Mouse (Mus musculus) c-Kit-negative CD71-positive TER-119-positive erythroid progenitor cells, embryonic 14.5 days (primary cell): Measurements from ENCODE around the gene Ndufa9.
A peak's percentile ranks its signal among the peaks of the same experiment; 100 is the strongest.

Experiments used
- DNase-seq: peaks from one replicate; pipeline ENCODE4 v3.0.0-alpha.2; 2013; ENCODE audit warnings: low read depth, low spot score

The Ndufa9 gene

DNA sequence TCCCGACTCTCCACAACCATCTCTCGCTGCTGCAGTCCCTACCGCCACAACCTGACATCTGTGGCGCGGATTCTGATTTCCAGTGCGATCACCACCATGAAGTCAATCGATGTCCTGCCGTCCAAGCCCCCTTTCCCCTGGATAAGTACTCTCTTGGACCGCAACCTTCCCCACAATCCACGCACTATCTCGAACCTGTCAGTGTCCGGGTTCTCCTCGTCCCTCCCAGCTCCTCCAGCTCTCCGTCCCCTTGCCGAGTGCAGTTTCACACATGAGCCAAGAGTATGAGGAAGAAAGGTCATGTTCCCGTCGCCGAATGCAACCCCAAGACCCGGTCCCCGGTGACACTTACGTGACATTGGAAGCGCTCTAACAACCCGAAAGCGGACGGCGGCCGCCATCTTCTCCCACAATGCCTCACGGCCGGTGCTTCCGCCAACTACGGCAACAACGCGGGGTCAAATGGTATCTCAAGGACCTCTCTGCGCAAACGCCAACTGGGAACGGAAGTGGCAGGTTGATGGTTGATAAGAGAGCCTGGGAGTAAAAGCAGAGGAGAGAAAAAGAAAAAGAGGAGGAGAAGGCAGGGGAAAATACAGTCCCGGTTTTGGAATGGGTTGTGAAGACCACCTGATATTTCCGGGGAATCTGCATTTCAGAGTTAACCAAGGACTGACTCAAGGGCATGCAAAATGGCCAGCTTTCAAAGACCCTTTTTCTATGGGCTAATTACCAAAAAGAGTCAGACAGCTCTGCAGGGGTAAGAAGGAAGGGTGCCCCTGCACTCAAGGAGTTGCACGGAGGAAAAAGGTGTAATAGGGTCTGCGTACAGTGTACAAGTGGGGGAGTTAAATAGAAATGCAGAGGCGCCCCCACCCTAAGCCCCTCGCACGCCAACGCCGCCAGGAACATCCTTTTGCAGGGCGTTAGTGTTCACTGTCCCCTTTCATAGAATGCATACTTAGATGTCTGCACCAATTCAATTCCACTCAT is at the start of gene Ndufa9:
Ndufa9 (minus strand) TSS at position 425 of the 993 bp plus-strand sequence.
- peak; percentile 82 for DNase-seq

DNA sequence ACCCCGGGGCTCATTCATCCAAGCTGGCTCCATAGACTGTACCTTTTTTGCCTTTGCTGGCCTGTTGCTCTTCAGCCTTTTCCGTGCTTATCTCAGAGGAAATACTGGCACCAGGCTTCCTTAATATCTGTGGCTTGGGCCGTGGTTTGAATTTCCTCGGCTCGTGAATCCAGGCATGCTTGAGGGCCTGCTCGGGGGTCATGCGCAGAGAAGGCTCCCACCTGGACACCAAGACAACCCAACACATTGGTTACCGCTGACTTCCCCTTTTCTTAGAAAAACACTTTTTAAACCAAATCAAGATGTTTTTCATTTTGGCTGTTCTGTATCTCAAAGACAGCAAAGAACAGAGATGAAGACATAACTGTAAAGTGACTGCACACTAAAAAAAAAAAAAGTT is 28.2 kb upstream of the Ndufa9 start:
- DNase-seq, result no peak

DNA sequence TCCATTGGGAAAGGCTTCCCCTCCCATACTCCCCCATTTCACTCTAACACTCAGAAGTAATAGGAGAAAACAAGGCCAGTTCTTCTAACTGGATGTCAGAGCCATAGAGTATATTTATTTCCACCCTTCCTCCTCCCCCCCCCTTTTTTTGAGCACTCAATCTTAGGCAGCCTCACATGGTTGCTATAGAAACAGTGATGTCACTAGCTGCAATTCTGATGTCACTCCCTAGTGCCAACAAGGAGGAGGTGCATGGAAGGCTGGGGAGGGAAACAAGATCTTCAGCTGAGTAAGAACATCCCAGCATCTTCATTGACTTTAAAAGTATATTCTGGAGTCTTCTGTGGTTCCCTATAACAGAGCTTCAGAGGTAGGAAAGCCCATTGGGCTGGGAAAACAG is 3.9 kb upstream of the Ndufa9 start, which contains the start of gene Akap3:
Akap3 (plus strand) TSS at position 218 of the 400 bp plus-strand sequence.
- DNase-seq, result no peak

DNA sequence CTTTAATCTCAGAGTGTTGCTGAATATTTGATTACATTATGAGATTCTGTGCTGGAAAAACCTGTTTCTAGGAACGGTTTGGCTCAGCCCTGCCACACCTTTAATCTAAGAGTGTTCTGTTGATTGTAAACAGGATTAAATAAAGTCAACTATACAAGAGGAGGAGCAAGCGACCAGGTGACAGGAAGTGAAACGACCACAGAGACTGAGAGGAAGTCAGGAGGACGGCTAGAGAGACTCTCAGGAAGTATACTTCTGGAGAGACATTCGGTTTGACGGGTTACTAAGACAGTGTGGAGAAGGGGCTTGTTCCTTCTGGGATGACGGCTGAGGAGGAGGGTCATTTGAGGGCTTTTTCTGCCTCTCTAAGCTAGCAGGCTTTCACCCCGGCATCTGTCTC is 12.3 kb downstream of the Ndufa9 start:
- no peak for DNase-seq

DNA sequence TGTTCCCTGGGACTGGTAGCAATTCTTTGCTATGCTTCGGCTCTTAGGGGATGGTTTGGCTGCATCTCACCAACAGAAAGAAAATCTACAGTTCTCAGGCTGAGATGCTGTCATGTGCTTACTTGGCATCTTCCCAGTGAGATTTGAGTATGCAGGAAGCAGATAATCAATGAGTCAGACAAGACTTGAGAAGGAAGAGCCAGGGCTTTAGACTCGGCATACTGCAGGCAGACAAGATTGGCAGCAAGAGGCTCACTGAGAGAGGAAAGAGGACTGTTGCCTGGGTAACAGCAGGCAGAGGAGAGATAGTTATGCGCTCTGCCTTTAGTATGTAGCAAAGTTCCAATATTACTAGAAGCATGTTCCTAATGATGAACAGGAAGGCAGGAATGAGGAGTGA is 25.8 kb downstream of the Ndufa9 start:
- no peak for DNase-seq

DNA sequence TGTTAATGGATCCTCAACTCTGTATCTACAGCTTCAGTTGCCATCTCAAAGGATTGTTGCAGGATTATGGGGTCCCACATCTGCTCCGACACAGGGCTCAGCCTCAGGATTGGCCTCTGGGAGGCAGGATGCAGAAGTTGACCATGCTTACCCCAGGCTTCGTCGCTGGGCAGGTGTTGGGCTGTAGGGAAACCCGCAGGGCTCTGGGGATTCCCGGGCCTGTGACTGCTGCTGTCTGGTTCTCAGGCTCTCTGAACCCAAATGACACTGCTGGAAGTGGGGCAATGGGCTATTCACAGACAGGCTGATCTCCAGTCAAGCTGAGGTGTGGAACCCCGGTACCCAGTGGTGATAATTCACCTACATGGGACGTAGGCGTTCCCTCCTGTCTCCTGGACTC is 32.6 kb downstream of the Ndufa9 start:
- DNase-seq, result no peak

DNA sequence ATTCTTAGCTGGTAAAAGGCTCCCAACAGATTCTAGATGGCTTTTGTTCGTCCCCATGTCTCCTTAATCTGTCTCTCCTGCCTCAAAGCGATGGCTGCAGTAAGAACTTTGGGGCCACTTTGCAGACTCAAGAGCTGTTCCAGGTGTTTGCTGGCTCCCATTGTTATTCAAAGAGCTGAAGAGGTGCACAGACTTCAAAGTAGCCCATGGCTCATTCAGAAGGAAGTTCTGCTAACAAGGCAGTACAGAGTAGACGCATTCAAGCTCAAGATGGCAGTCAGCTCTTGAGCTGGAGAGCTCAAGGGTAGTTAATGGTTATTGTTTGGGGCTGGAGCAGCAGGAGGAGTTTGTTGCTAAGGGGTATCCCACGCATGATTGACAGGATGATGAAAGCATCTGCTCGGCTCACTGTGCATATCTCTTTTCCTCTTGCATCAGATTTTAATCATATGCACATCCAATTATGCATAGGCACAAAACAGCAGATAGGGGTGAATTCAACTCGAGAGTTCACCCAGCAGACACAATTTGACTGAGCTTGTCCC is 33.7 kb downstream of the Ndufa9 start:
- no peak for DNase-seq

DNA sequence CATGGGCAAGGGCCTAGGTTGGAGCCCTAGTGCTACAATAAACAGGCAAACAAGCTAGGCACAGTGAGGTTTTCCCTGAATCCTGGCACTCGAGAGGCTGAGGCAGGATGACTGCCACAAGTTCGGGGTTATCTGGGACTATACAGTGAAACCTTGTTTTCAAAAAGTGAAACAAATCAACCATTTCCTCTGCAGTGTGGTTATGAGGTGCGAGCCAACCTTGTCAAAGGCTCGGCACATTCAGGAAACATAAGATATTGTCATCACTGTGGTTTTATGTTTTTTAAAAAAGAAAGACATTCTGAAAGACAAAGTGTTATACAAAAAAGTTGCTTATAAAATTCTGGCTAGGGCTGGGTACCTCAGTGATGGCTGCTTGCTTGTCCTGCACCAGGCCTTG is 37.5 kb downstream of the Ndufa9 start:
- no peak for DNase-seq

DNA sequence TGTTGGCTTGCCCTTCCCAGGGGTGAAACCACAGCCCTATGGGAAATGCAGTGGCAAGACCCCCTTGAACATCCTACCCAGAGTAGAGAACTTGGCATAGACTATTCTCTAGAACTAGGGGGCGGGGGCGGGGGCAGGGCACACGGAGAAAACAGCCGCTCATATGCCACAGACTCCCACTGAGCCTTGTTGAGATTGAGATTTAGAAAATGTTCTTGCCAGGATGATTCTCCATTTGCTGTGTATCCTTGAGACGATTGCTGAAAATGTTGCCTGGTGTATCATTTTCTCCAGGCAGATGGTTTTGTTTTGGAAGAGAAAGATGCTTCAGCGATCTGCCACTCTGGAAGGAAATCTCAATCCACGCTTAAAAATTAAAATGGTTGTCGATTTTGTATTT is 40.4 kb downstream of the Ndufa9 start:
- no peak for DNase-seq

DNA sequence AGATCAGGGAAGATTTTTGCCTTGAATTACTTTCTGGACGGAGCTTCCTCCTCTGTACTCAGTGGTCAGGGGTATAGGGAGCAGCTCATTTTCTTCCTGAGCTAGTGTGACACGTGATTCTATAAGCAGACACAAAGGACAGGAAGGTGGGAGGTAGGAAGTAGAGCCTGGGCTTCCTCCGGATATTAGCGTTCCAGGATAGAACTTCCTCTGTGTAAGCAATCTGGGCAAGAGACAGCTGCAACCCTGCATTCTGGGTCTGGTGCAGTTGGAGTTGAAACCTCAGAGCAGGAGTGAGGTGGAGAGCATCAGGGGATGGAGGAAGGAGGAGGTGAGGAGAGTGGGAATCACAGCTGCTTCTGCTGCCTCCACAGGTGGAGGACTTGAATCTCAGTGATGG is 40.8 kb downstream of the Ndufa9 start:
- DNase-seq, result no peak

DNA sequence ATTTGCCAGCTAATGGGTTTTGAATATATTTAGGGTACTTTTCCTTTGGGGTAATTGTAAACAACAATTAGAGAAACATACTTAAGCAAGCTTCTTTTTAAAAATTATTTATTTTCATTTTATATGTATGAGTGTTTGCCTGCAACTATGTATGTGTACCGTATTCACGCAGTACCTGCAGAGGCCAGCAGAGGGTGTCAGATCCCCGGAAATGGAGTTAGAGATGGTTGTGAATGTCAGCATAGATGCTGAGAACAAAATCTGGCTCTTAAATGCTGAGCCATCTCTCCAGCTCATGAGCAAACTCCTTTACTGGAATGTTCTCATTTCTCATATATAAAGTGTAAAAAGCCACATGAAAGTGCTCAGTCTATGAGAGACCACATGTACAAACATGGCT is 42.2 kb downstream of the Ndufa9 start:
- no peak for DNase-seq

DNA sequence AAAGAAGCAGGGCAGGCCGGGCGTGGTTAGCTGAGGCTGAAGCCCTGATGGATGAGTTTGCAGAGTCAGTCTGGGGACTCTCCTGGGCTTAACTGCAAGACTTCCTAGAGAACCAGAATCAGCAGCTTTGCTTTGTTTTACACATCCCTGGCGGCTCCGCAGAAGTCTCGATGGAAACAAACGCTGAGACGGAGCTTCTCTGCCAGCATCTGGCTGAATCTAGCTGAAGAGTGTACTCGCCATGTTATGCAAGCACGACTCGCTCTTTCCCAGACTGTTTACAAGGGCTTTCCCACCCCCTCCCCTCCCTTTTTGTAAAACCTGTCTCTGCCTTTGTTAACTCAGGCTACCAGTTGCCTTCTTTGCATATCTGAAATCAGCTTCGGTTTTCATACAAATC is 46.0 kb downstream of the Ndufa9 start:
- DNase-seq, result no peak

DNA sequence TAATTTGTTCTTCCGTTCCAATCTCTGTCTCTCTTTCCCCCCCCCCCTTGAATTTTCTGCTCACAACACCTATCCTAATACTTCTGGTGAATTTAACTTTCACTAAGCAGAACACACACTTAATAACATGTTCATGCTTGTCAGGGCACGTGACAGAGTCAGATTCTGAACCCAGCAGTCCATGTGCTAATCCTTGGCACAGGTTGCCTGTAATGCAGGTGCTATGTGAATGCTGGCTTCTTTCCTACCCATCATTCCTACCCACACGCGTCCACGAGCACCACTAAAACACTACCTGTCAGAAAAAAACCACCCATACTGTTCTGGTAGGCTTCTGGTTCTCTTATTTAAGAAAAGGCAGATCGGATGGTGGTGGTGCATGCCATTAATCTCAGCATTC is 54.2 kb downstream of the Ndufa9 start:
- no peak for DNase-seq

DNA sequence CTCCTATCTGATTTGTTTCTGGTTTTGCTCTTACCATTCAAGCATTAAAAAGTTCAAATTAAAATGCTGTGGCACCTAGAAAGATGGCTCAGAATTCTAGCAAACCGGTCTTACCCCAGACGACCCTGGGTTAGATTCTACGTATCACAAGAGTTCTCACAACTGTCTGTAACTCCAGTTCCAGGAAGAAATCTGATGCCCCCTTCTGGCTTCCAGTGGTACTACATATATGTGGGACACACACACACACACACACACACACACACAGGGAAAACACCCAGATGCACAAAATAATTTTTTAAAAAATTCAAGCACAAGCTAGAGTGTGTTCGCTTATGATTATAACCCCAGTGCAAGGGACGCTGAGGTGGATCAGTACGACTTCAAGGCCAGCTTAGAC is 55.2 kb downstream of the Ndufa9 start:
- DNase-seq, result no peak

DNA sequence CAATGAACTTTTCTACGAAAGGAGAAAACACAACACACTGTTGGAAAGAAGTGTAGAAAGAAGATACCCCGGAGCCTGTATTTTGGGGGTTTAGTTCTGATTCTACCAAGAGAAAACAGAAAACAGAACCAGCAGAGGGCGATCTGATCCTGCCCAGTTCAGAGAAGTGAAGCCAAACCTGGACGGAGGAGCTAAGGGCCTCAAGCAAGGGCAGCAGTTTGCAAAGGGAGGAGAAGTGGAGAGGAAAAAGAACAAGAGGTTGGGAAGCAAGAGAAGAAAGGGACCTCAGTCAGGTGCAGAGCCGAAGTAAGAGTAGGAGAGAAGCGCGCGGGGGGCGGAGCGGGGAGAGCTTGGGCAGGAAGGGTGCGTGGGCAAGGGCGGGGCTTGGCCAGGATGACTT is 57.0 kb downstream of the Ndufa9 start:
- DNase-seq, result no peak

DNA sequence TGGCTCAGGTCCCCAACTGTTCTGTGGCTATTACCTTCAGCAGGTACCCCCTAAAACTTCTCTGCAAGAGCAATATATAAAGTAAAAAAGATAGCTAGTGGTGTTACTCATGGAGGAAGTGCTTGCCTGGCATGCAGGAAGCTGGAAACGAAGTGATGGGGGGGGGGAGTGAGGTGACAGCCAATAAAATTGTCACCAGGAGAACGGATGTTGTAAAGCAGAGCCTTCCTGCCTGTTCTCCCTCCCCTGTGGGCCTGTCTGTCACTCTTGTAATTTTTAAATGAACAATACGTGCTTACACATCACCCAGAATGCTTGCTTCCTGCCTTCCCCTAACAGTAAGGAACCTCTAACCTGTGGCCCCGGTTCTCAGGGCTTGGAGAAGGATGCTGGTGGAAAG is 57.4 kb downstream of the Ndufa9 start:
- DNase-seq, result no peak

DNA sequence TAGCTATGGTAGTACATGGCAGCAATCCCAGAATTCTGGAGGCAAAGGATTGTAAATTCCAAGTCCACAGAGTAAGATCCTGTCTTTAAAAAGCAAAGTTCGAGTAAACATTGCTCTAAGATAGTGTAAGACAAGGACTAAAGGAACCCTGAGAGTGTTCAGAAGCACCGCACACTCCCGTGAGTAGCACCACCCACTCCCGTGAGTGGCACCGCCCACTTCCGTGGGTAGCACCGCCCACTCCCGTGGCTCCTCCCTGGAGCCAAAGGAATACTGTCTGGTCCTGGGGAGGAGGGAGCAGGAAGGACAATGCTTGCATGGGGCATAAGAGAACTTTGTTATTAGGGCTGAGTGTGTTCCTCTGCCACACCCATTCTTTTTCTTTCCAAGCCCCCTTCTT is 60.1 kb downstream of the Ndufa9 start:
- DNase-seq, result no peak

DNA sequence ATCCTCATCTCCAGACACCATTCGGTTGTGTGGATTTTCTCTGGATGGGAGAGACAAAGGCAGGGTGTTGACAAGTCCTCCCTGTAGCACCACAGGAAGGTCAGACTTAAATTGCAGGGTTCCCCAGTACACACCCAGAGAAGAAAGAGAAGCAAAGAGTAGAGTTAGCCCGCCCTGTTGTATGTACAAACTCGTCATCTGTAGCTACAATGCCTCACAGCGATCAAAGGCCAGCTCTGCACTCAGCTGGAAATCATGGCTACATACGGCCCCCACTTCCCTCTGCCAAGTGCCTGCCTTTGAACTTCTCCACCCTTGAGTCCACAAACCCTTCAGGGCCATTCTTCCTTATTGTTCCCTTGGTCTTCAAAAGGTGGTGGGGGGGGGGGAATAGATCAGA is 64.7 kb downstream of the Ndufa9 start:
- no peak for DNase-seq

DNA sequence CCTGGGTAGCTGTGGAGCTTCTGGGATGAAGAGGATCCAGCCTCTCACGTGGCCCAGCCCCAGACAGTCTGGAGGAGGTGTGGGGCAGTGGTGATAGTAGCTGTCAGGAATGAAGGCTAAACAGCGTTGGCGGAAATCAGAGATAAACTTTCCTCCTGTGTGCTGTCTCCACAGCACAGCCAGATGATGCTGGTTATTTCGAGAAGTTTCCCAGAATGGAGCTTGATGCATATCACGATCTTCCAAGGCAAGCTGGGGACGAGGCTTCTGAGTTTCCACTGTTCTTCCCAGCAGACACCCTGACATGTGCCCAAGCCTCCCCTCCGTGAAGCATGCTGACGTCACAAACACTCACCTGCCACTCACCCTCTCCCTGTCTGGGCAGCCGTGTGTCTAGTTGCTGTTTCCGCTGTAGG is 65.3 kb downstream of the Ndufa9 start:
- no peak for DNase-seq

DNA sequence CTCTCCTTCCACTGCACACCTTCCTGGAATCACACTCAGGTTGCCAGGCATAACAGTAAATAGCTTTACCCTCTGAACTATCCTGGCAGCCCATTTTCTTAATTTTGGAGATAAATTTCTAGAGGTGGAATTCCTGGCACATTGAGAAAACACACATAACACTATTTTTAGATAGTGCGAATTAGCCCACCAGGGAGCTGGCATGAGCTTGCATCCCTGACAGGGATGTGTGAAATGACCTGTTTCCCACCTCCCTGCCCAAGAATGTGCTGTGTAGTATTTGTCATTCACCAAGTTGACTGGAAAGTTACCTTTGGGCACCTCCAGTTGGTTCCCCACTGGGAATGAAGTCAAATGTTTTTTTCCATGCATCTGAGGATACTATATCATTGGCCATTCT is 65.9 kb downstream of the Ndufa9 start:
- no peak for DNase-seq

DNA sequence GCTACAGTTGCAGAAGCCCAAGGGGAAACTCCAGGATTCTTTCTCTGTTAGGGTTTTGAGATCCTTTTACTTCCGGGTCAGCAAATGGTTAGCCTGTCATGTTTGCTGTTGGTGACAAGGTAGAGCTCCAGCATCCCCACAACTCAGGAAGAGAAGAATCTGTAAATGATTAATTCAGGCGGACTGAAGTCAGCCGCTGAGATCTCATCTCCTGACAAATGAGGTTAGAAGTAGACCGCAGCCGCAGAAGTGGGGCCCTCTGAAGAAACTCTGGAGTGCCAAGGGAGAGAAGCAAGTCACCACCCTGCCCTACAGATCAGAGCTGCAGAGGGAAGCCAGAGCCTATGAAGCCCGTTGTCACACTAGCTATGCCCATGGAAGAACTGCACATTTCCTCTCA is 71.0 kb downstream of the Ndufa9 start:
- DNase-seq, result no peak

DNA sequence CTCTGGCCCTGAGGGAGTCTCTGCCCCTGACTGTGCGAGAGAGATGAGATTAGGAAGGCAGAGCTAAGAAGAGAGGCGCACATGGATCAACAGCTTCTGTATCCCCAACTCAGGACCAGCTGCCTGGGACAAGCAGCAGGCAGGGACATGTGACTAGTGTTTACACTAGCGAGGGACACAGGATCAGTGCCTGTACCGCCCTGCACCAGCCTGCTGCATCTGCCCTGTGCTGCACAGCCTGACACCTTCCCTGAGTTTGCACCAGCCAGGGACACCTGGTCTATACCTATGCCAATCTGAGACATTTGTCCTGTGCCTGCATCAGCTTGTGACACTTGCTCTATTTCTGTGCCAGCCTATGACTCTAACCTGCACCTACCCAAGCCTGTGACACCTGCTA is 75.1 kb downstream of the Ndufa9 start:
- no peak for DNase-seq

DNA sequence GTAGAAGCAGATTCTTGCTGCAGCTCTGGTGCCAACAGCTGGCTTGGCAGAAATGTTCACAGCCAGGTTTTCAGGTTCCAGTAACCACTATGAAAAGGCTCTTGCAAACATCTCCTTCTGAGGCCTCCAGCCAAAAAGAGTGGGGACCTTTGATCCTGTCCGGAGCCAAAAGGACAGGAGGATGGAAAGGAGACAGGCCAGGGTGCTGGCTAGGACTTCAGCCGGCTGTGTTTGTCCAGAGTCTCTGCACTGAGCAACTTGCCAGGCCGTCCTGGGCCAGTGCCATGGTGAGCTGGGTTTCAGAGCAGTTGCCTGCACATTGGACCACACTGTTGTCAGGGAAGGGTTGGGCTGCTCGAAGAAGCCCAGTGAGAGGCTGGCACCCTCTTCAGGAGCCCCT is 76.6 kb downstream of the Ndufa9 start:
- DNase-seq, result no peak
